Mouse (Mus musculus): ENCODE data around the gene 6430531B16Rik. TPM values are rescaled to one million over a fixed set of nuclear protein-coding genes. Genes with fewer than 3 reads are reported as not detected.

The 6430531B16Rik gene
- not detected for total RNA-seq (2021)
- polyA plus RNA-seq (2012; rRNA removed), result 0.19 and 0.80 TPM in 2 replicates
- long read RNA-seq, result 0 reads

- peak; percentile 91 for DNase-seq
These were observed at the start of gene 6430531B16Rik for GRCm38 (mm10) chr7:139978278-139978892. 6430531B16Rik (minus strand) TSS chr7:139978755.

GRCm38 (mm10) chr7:140011336-140011735 is 32.8 kb upstream of the 6430531B16Rik start:
- no peak for DNase-seq

- no peak for DNase-seq
These were observed 29.2 kb upstream of the 6430531B16Rik start for GRCm38 (mm10) chr7:140007781-140008180.

GRCm38 (mm10) chr7:140006861-140007611 is 28.5 kb upstream of the 6430531B16Rik start:
- no peak for DNase-seq

- no peak for DNase-seq
These were observed 26.1 kb upstream of the 6430531B16Rik start for GRCm38 (mm10) chr7:140004666-140005065.

- no peak for DNase-seq
These were observed 22.7 kb upstream of the 6430531B16Rik start for GRCm38 (mm10) chr7:140001086-140001740.

- DNase-seq, result no peak
These were observed 20.3 kb upstream of the 6430531B16Rik start for GRCm38 (mm10) chr7:139998691-139999350.

GRCm38 (mm10) chr7:139994676-139995075 is 16.1 kb upstream of the 6430531B16Rik start:
- peak; percentile 63 for DNase-seq

GRCm38 (mm10) chr7:139994202-139994601 is 15.6 kb upstream of the 6430531B16Rik start:
- DNase-seq, result no peak

GRCm38 (mm10) chr7:139993532-139993931 is 15.0 kb upstream of the 6430531B16Rik start:
- DNase-seq, result no peak

- peak; percentile 50 for DNase-seq
These were observed 13.9 kb upstream of the 6430531B16Rik start, which contains the start of gene Adam8 for GRCm38 (mm10) chr7:139992406-139992805. Adam8 (minus strand) TSS chr7:139992562.

GRCm38 (mm10) chr7:139990864-139991394 is 12.4 kb upstream of the 6430531B16Rik start:
- no peak for DNase-seq

- no peak for DNase-seq
These were observed 9.7 kb upstream of the 6430531B16Rik start for GRCm38 (mm10) chr7:139988272-139988671.

- DNase-seq, result no peak
These were observed 6.0 kb upstream of the 6430531B16Rik start for GRCm38 (mm10) chr7:139984505-139984904.

- DNase-seq, result no peak
These were observed 3.5 kb upstream of the 6430531B16Rik start for GRCm38 (mm10) chr7:139982058-139982457.

- no peak for DNase-seq
These were observed 2.2 kb upstream of the 6430531B16Rik start for GRCm38 (mm10) chr7:139980778-139981177.

GRCm38 (mm10) chr7:139979011-139979719 is 610 bp upstream of the 6430531B16Rik start:
- DNase-seq, result no peak

GRCm38 (mm10) chr7:139975471-139975870 is 3.1 kb downstream of the 6430531B16Rik start:
- no peak for DNase-seq

- no peak for DNase-seq
These were observed 4.2 kb downstream of the 6430531B16Rik start for GRCm38 (mm10) chr7:139974307-139974706.

GRCm38 (mm10) chr7:139972923-139973331 is 5.6 kb downstream of the 6430531B16Rik start:
- no peak for DNase-seq

- DNase-seq, result peak; percentile 79
These were observed 7.1 kb downstream of the 6430531B16Rik start for GRCm38 (mm10) chr7:139971436-139971835.

Data from adrenal gland, adult 2 months (tissue).